Mouse (Mus musculus) C2C12 (cell line): ENCODE data around the gene Map7.

Source experiments
- CEBPB ChIP-seq: IDR thresholded peaks from one replicate; pipeline ENCODE4 v1.6.1; 2011; ENCODE audit warnings: low read depth, mild to moderate bottlenecking, control low read depth, moderate library complexity
- CTCF ChIP-seq: IDR thresholded peaks from one replicate; pipeline ENCODE4 v1.5.1; 2011; ENCODE audit not compliant: control insufficient read depth, insufficient read depth, insufficient read length
- MYOD1 ChIP-seq: IDR thresholded peaks from one replicate; pipeline ENCODE4 v1.6.1; 2011; ENCODE audit warnings: low read depth; ENCODE audit not compliant: control insufficient read depth, insufficient read length
- MYOG ChIP-seq: IDR thresholded peaks from one replicate; pipeline ENCODE4 v1.6.1; 2011; ENCODE audit not compliant: control insufficient read depth, insufficient read length; ENCODE audit errors: extremely low read depth
- USF1 ChIP-seq: IDR thresholded peaks from one replicate; pipeline ENCODE4 v1.6.1; 2011; ENCODE audit warnings: low read depth, mild to moderate bottlenecking, control low read depth, moderate library complexity

GRCm38 (mm10) chr10:20136505-20136904 is 11.8 kb upstream of the Map7 start:
- TF ChIP-seq CTCF: no peak
- TF ChIP-seq USF1: no peak
- no peak for TF ChIP-seq CEBPB
- no peak for TF ChIP-seq MYOG
- no peak for TF ChIP-seq MYOD1
